Mouse (Mus musculus) kidney, postnatal 25 days (tissue): ENCODE results near the gene 3110082I17Rik.

Experiments
- DNase-seq, 2 experiments: peaks; one replicate each; pipeline ENCODE4 v3.0.0; 2021; ENCODE audit warnings: mixed read lengths in 2 of 2

The 3110082I17Rik gene

GRCm38 (mm10) chr5:139417480-139417879 is 42.8 kb downstream of the 3110082I17Rik start:
- no peak for DNase-seq

GRCm38 (mm10) chr5:139416942-139417341 is 43.4 kb downstream of the 3110082I17Rik start:
- no peak for DNase-seq

- DNase-seq, result peak in 1 of 2 experiments; percentile 30
These were observed 45.3 kb downstream of the 3110082I17Rik start for GRCm38 (mm10) chr5:139415001-139415400.

DNA sequence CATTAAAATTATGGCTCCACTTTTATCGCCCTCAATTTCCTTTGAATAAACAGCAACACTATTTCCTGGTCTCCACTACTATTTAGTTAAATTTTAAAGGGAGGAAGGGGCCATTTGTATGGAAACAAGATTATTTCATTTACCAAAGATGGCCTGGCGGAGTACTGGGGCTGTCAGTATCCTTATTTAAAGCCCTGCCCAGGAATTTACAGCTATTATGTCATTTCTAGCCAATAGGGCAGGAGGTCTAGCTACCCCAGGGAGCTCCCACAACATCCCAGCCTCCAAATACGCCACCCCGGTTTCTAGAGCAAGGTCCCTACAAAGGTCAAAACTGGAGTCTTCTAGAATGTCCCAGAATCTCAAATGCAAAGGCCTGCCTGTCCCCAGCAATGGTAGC is 46.8 kb downstream of the 3110082I17Rik start:
- DNase-seq, result no peak

DNA sequence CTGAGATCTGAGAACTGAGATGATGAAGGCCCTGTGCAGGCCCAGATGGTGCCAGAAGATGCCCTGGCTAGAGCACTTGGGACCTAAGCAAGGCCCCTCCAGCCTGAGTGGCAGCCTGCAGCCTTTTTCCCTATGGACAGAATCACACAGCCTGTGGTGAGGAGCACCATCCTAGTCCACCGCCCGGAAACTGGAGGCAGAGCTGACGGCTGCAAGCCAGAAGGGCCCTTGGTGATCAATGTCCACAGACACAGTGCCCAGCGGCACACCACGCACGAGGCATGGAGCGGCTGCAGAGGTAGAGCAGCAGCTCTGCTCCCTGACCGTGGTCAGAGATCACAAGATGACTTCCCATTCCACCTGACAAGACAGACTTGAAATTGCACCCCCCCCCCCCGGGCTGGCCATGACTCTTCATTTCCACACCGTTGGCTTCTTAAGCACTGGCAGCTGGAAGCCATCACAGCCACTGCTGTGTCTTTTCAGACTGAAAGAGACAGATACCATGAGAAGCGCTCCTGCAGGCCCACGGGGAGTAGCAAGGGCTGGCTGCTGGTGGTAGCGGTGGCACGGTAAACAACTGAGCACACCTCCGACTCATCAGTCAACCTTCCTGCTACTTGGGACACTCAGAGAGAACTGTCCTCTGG is 48.5 kb downstream of the 3110082I17Rik start:
- DNase-seq, result no peak

DNA sequence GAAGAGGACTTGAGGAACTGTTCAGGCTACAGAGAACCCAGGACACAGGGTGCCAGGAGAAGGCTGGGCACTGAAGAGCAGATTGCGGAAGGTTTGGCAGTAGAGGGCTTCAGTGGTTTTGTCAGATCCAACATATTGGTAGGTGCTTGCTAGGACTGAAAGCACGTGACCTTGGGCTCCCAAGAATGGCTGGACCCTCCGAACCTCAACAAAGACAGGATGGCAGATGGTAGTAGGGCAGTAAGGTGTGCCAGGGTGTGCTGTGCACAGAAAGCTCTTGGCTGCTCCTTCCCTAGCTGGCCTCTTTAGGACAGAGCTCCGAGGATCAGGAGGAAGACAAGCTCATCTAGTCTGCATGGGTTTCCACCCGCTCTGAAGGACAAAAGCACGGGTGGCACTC is 49.2 kb downstream of the 3110082I17Rik start:
- DNase-seq, result no peak

DNA sequence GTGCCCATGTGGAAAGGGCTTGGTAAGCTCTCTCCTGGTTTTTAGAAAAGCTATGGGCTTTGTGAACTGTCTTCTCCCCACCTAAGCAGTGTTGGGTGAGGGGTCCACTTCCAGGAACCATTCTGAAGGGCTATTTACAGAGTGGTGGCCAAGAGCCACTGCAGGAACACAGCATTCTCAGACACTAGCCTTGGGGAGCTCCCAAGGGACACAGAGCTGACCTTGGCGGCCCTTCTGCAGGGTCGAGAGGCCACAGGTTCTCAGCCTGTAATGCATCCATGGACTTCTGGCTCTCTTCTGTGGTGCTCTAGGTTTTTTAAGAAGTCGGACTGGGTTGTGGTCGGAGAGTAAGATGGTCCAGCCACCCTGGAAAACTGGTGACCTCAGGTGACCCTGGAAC is 50.3 kb downstream of the 3110082I17Rik start:
- DNase-seq, result no peak

GRCm38 (mm10) chr5:139409412-139409811 is 50.9 kb downstream of the 3110082I17Rik start:
- DNase-seq, result peak; percentile 55 to 82

- DNase-seq, result peak in 1 of 2 experiments; percentile 64
These were observed 51.8 kb downstream of the 3110082I17Rik start for GRCm38 (mm10) chr5:139408511-139408910.

DNA sequence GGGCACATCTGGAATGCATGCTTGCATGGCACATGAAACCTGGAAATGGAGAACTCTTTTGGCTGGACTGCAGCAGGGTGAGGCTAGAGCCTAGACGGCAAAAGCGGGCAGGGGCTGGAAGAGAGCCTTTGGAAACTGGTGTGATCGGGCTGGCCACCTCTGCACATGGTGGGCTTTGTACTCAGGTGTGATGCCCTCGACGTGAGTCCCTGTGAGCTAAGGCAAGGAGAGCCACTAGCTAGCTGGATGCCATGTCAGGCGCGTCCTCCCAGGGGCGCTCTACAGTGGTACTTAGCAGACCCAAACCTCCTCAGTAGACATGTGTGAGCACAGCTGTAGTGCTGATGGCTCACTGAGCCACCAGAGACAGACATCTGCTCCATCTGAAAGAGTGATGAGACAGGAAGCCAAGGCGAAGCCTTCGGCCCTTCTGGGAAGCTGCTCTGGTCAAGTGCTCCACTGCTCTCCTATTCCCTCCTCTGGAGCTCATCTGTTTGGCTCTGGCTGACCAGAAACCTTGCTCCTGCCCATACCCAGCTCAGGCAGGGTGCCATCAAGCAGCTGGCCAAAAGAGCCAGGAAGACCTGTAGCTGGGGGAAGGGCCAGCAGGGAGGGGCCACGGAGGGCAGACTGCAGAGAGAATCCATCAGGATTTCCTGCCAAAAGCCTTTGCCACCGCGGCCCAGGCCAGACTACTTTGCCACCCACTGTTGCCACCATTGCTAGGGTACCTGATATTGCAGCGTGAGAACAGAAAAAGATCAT is 53.0 kb downstream of the 3110082I17Rik start:
- no peak for DNase-seq

- DNase-seq, result peak in 1 of 2 experiments; percentile 52
These were observed 54.4 kb downstream of the 3110082I17Rik start for GRCm38 (mm10) chr5:139405953-139406352.

DNA sequence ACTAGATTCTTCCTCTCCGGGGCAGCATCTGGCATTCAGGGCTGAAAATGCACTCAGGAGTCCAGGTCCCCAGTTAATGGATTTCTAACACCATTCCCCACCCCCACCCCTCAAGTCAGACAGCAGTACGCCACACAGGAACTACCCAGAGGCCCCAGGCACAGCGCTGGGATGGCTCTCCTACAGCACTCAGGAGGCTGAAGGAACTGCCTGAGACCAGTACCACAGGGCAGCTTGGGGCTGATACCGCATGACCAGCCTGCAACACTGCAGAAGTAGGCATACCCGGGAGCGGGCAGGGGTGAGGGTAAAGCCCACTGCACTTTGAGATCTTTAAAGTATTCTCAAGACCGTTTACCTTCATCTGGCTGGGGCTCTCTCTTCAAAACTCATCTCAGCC is 54.8 kb downstream of the 3110082I17Rik start:
- DNase-seq, result peak in 1 of 2 experiments; percentile 76

GRCm38 (mm10) chr5:139404801-139405401 is 55.4 kb downstream of the 3110082I17Rik start, which contains the start of gene C130050O18Rik:
Gene C130050O18Rik, plus strand, starts transcription at chr5:139405280.
- DNase-seq, result no peak

DNA sequence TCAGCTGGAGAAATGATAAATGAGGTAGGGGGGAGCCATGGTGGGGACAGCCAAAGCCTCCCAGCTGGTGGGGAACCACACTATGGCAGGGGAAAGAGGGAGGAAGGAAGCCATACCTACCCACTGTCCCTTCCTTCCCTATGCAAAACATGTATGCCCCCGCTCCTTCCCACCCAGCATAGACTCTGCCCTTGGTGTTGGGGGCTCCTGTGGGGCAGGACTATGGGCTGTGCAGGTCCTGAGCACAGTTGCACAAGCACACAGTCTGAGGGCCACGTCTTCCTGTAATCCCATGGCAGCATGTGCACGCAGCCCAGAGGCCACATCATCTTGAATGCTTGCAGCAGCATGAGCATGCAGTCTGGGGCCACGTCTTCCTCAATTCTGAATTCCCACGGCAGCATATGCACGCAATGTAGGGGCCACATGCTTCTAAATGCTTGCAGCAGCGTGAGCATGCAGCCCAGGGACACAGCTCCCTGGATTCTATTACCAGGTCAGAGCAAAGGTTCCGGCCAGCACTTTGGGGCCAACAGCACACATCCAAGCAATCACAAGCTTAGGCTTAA is 56.6 kb downstream of the 3110082I17Rik start:
- DNase-seq, result no peak

DNA sequence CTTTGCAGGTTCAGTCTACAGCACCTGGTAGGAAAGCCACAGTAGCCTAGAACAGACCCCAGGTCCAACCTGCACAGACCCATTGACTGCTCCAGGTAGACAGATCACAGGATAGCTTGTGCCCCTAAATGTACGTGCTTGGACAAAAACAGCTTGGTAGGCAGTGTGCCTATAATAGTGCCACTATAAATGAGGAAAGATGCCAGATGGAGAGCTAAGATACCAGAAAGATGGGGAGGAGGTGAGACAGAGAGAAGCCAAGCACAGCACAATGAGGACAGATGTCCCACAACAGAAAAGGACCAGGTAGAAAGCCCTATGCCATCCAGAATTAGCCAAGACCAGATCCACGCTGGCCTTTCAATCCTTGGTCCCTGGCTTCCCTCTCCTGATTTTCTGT is 58.2 kb downstream of the 3110082I17Rik start:
- no peak for DNase-seq

- peak in 1 of 2 experiments; percentile 34 for DNase-seq
These were observed 60.3 kb downstream of the 3110082I17Rik start for GRCm38 (mm10) chr5:139399991-139400390.

DNA sequence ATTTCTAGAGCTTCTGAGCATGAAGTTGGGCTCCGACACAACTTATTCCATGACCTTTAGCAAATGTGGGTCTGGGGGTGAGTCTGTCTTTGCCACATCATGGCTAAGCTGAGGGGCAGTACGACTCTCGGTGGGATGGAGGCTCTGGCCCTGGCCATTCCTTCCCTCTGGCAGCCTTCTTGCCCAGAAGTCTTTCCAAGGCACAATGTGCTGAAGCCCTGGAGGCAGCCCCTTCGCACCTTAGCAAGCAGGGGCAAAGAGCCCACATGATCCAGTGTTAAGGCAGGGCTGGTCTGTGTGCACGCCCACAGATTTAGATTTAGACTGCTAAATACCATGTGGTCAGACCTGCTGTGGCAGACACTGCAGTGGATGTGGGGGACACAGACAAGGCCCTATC is 61.5 kb downstream of the 3110082I17Rik start:
- DNase-seq, result no peak

- DNase-seq, result peak; percentile 94 to 97
These were observed 62.2 kb downstream of the 3110082I17Rik start for GRCm38 (mm10) chr5:139397959-139398753.

DNA sequence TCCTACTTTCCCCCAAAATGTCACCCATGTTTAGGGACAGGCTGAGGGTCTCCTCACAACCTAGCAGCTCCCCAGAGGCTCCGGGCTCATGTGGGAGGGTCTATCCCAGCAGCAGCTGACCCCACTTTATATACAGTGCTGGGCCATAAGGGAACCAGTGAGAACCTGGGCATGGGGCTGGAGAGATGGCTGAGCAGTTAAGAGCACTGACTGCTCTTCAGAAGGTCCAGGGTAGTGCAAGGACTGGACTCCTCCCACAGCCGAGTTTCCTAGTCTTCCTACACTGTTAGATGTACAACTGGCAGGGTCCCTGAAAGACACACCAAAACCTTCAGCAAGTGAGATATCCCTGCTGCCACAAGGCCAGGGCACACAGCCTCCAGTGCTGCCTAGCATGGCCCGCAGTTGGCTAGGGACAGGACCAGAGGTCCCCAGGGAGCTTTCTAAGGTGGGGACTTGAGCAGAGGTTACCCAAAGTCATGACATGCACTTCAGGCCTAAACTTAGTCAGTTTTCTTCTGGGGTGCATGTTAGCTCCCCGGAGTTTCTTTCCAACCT is 62.9 kb downstream of the 3110082I17Rik start:
- DNase-seq, result no peak

DNA sequence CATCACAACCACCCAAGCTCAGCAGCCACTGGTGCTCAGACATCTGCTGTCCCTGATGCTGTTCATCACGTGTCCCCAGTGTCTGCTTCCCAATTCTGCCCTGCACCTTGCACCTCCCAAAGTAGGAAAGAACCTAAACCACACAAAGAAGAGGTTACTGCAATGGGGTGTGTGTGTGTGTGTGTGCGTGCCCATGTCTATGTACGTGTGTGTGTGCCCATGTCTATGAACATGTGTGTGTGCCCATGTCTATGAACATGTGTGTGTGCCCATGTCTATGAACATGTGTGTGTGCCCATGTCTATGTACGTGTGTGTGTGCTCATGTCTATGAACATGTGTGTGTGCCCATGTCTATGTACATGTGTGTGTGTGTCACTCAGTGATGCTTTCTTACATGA is 64.8 kb downstream of the 3110082I17Rik start:
- DNase-seq, result no peak

- no peak for DNase-seq
These were observed 65.9 kb downstream of the 3110082I17Rik start for GRCm38 (mm10) chr5:139394399-139394798.

DNA sequence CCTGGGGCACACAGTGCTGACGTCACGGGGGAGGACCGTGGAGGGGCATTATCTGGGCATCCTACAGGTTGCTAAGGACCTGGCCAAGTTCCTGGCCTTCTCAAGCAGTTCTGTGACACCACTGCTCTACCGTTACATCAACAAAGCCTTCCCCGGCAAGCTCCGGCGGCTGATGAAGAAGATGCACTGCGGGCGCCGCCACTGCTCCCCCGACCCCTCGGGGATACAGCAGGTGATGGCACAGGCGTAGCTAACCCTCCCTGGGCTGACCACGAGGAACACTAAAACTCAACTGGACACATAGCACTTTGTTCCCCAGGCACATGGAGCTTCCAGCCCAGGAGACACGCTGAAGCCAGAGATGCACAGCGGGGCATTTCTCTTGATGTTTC is 67.1 kb downstream of the 3110082I17Rik start:
- DNase-seq, result peak in 1 of 2 experiments; percentile 45
